Mouse (Mus musculus) heart, postnatal 0 days (tissue): ENCODE data around the gene Exo5. TPM values are rescaled to one million over a fixed set of nuclear protein-coding genes. Genes with fewer than 3 reads are reported as not detected.

ENCODE experiments used
- ATAC-seq: fragments of 200-750 bp; cut with Nextera tagmentation; 2 replicates; pipeline ENCODE4 v1.8.0; 2017; ENCODE audit warnings: low read depth, moderate number of reproducible peaks, moderate library complexity; ENCODE audit not compliant: insufficient read depth
- DNase-seq: peaks from one replicate; pipeline ENCODE4 v3.0.0-alpha.2; 2016; ENCODE audit warnings: low spot score
- H3K27ac ChIP-seq: fragments of 300-500 bp; sonication (generic); 2 replicates; pipeline ENCODE4 v1.5.1; 2014; ENCODE audit warnings: low read depth, mild to moderate bottlenecking
- H3K27me3 ChIP-seq: fragments of 300-500 bp; sonication (generic); 2 replicates; pipeline ENCODE4 v1.6.1; 2014; ENCODE audit warnings: low read length, mixed read lengths; ENCODE audit not compliant: control insufficient read depth, insufficient read depth
- H3K36me3 ChIP-seq: fragments of 300-500 bp; sonication (generic); replicated peaks from 2 replicates; pipeline ENCODE4 v1.6.1; 2014; ENCODE audit warnings: low read length, mixed read lengths; ENCODE audit not compliant: control insufficient read depth, insufficient read depth
- H3K4me1 ChIP-seq: fragments of 300-500 bp; sonication (generic); 2 replicates; pipeline ENCODE4 v1.6.1; 2014; ENCODE audit warnings: antibody characterized with exemption; ENCODE audit not compliant: control insufficient read depth, insufficient read depth
- H3K4me2 ChIP-seq: fragments of 300-500 bp; sonication (generic); 2 replicates; pipeline ENCODE4 v1.6.1; 2014; ENCODE audit warnings: low read depth, mild to moderate bottlenecking, low read length, moderate library complexity
- H3K4me3 ChIP-seq: fragments of 300-500 bp; sonication (generic); 2 replicates; pipeline ENCODE4 v1.5.1; 2014; ENCODE audit warnings: low read depth, low read length
- H3K9ac ChIP-seq: fragments of 300-500 bp; sonication (generic); replicated peaks from 2 replicates; pipeline ENCODE4 v1.6.1; 2014; ENCODE audit warnings: low read depth, low read length, mixed read lengths
- H3K9me3 ChIP-seq: fragments of 300-500 bp; sonication (generic); replicated peaks from 2 replicates; pipeline ENCODE4 v1.6.1; 2016; ENCODE audit warnings: low read length; ENCODE audit not compliant: control insufficient read depth
- CTCF ChIP-seq: IDR thresholded peaks from 2 replicates; pipeline ENCODE4 v1.5.1; 2016; ENCODE audit warnings: antibody characterized with exemption, control low read depth, low read depth
- EP300 ChIP-seq: IDR thresholded peaks from 2 replicates; pipeline ENCODE4 v1.6.1; 2016; ENCODE audit warnings: antibody characterized with exemption, low read depth
- WGBS: fragments of 180-500 bp; shearing (Covaris S2); extraction: QIAGEN DNeasy Blood & Tissue Kit; methylation state at CpG from one replicate; pipeline ENCODE4 v1.1.7; 2014; 5-methylcytosine and 5-hydroxymethylcytosine counted together
- polyA plus RNA-seq: library from polyadenylated mRNA; unstranded; fragments of >200 nt; fragmentation: Nextera tagmentation; extraction: Ambion mirVana; gene quantifications from 2 replicates; pipeline ENCODE4 v1.2.1, GENCODE M21; 2015
- total RNA-seq: library from RNA; depleted of rRNA; stranded (reverse); fragments of >200 nt; gene quantifications from 2 replicates; pipeline ENCODE4 v1.2.3, GENCODE M21; 2014; ENCODE audit warnings: low replicate concordance

The Exo5 gene
- total and polyA plus RNA-seq, 2 experiments from 2014 or later = 0.80 to 6.1 TPM

GRCm38 (mm10) chr4:120914501-120914900 lies 10.3 kb downstream of the Exo5 start:
- no peak overlapping the region for H3K27ac ChIP-seq
- H3K4me1 ChIP-seq = no peaks in the 10 kb centered on the region
- no peaks in the 10 kb centered on the region for H3K36me3 ChIP-seq
- H3K4me2 ChIP-seq = no peak overlapping the region
- H3K9ac ChIP-seq = no peak overlapping the region
- ATAC-seq (no peak), DNase-seq (no peak)
- WGBS = 59% methylated on average over 4 of the region's 4 CpGs
- no peaks in the 10 kb centered on the region for H3K9me3 ChIP-seq
- TF ChIP-seq CTCF = no peak
- TF ChIP-seq EP300 = no peak
- no peaks in the 10 kb centered on the region for H3K27me3 ChIP-seq
- H3K4me3 ChIP-seq = no peak overlapping the region

- H3K4me1 ChIP-seq = no peaks in the 10 kb centered on the region
- DNase-seq (no peak), ATAC-seq (no peak)
- H3K4me2 ChIP-seq = no peak overlapping the region
- no peaks in the 10 kb centered on the region for H3K36me3 ChIP-seq
- no peaks in the 10 kb centered on the region for H3K9me3 ChIP-seq
- TF ChIP-seq CTCF (no peak), EP300 (no peak)
- no peak overlapping the region for H3K4me3 ChIP-seq
- no peaks in the 10 kb centered on the region for H3K27me3 ChIP-seq
- no peak overlapping the region for H3K27ac ChIP-seq
- 48% methylated on average over 1 of the region's 1 CpGs for WGBS
- no peak overlapping the region for H3K9ac ChIP-seq
Measured at GRCm38 (mm10) chr4:120913861-120914260, 11.0 kb downstream of the Exo5 start.

- Histone ChIP-seq H3K36me3 (no peaks in the 10 kb centered on the region), H3K9me3 (no peaks in the 10 kb centered on the region), H3K4me2 (no peak overlapping the region), H3K9ac (no peak overlapping the region), H3K27ac (no peak overlapping the region), H3K4me1 (no peaks in the 10 kb centered on the region), H3K27me3 (no peaks in the 10 kb centered on the region), H3K4me3 (no peak overlapping the region)
- no peak for TF ChIP-seq CTCF
- no peak for TF ChIP-seq EP300
- WGBS = 55% methylated on average over 8 of the region's 8 CpGs
- DNase-seq (no peak), ATAC-seq (no peak)
Measured at GRCm38 (mm10) chr4:120913443-120913842, 11.4 kb downstream of the Exo5 start.

GRCm38 (mm10) chr4:120912866-120913265 lies 12.0 kb downstream of the Exo5 start:
- TF ChIP-seq CTCF = no peak
- TF ChIP-seq EP300 = no peak
- no peak overlapping the region for H3K27ac ChIP-seq
- no peaks in the 10 kb centered on the region for H3K4me1 ChIP-seq
- no peaks in the 10 kb centered on the region for H3K27me3 ChIP-seq
- no peak overlapping the region for H3K9ac ChIP-seq
- WGBS = 47% methylated on average over 4 of the region's 4 CpGs
- no peak overlapping the region for H3K4me3 ChIP-seq
- DNase-seq (no peak), ATAC-seq (no peak)
- H3K4me2 ChIP-seq = no peak overlapping the region
- no peaks in the 10 kb centered on the region for H3K9me3 ChIP-seq
- no peaks in the 10 kb centered on the region for H3K36me3 ChIP-seq

- Histone ChIP-seq H3K4me2 (no peak overlapping the region), H3K27me3 (no peaks in the 10 kb centered on the region), H3K4me1 (no peaks in the 10 kb centered on the region), H3K9me3 (no peaks in the 10 kb centered on the region), H3K9ac (no peak overlapping the region), H3K36me3 (no peaks in the 10 kb centered on the region), H3K4me3 (no peak overlapping the region), H3K27ac (no peak overlapping the region)
- DNase-seq (no peak), ATAC-seq (no peak)
- 53% methylated on average over 6 of the region's 6 CpGs for WGBS
- TF ChIP-seq EP300 = no peak
Measured at GRCm38 (mm10) chr4:120911086-120911485, 13.7 kb downstream of the Exo5 start.

GRCm38 (mm10) chr4:120909558-120910150 lies 15.2 kb downstream of the Exo5 start:
- H3K27ac ChIP-seq = no peak overlapping the region
- no peaks in the 10 kb centered on the region for H3K9me3 ChIP-seq
- TF ChIP-seq EP300 = no peak
- TF ChIP-seq CTCF = peak; percentile 86
- 28% methylated on average over 15 of the region's 15 CpGs for WGBS
- no peak overlapping the region for H3K9ac ChIP-seq
- no peak overlapping the region for H3K4me2 ChIP-seq
- no peaks in the 10 kb centered on the region for H3K27me3 ChIP-seq
- peak; percentile 57 for DNase-seq
- H3K4me3 ChIP-seq = no peak overlapping the region
- ATAC-seq = no peak
- H3K4me1 ChIP-seq = no peaks in the 10 kb centered on the region
- no peaks in the 10 kb centered on the region for H3K36me3 ChIP-seq
